Mouse (Mus musculus): Measurements from ENCODE around the gene Nkain4. TPM values are rescaled to one million over a fixed set of nuclear protein-coding genes. Genes with fewer than 3 reads are reported as not detected.

Nkain4 gene
- total and polyA plus RNA-seq, 3 experiments = not detected

GRCm38 (mm10) chr2:180986449-180986848 lies 31.9 kb upstream of the Nkain4 start, which contains the start of gene Col20a1:
TSS of gene Col20a1 (plus strand) at chr2:180986535.
- Histone ChIP-seq H3K27ac (ENCODE audit: insufficient read depth, low read depth) (no peak within 1 kb of the TSS), H3K9me3 (replicated peaks; ENCODE audit: low read length) (no peaks in the 10 kb centered on the region), H3K9ac (ENCODE audit: insufficient read depth, low read depth) (no peak within 1 kb of the TSS), H3K27me3 (replicated peaks) (no peaks in the 10 kb centered on the region), H3K4me2 (ENCODE audit: insufficient read depth, low read depth, poor library complexity, severe bottlenecking) (no peak within 1 kb of the TSS), H3K79me2 (replicated peaks; ENCODE audit: control insufficient read depth, extremely low read depth, insufficient read depth, poor library complexity, severe bottlenecking) (no peaks in the 10 kb centered on the region), H3K4me3 (replicated peaks in 1 of 3; ENCODE audit: low read depth in 2 of 3, low read length in 2 of 3, poor library complexity in 1 of 3) (no peak within 1 kb of the TSS), H3K36me3 (replicated peaks in 1 of 2; ENCODE audit: control insufficient read depth in 1 of 2, insufficient read depth in 1 of 2, low read length in 1 of 2) (peaks cover 18 to 48% of the 10 kb centered on the region in 2 experiments), H3K4me1 (ENCODE audit: control insufficient read depth in 1 of 2, insufficient read depth in 2 of 2) (no peaks in the 10 kb centered on the region)
- TF ChIP-seq NRF1 (IDR thresholded peaks at IDR 0.05; ENCODE audit: low read depth, low read length) (no peak), CTCF (conservative IDR thresholded peaks at IDR 0.05 in 1 of 2, IDR thresholded peaks at IDR 0.05 in 1 of 2; ENCODE audit: low read depth in 2 of 2, low read length in 2 of 2) (no peak), MAFK (IDR thresholded peaks at IDR 0.05; ENCODE audit: insufficient replicate concordance, low read length) (no peak), MEF2A (IDR thresholded peaks at IDR 0.05; ENCODE audit: borderline replicate concordance, low read depth, low read length) (no peak), ELF1 (IDR thresholded peaks at IDR 0.05; ENCODE audit: low read depth, low read length) (no peak), TCF12 (IDR thresholded peaks at IDR 0.05; ENCODE audit: low read depth, low read length) (no peak), NELFE (IDR thresholded peaks at IDR 0.05; ENCODE audit: low read depth, low read length) (no peak), ETS1 (conservative IDR thresholded peaks at IDR 0.05; ENCODE audit: low read depth, low read length) (no peak), MYC (IDR thresholded peaks at IDR 0.05; ENCODE audit: low read depth, low read length) (no peak), SMC3 (IDR thresholded peaks at IDR 0.05; ENCODE audit: low read depth, low read length) (no peak), POLR2A (IDR thresholded peaks at IDR 0.05; ENCODE audit: low read depth, low read length) (no peak), E2F4 (IDR thresholded peaks at IDR 0.05; ENCODE audit: insufficient replicate concordance, low read depth, low read length) (no peak), JUN (IDR thresholded peaks at IDR 0.05; ENCODE audit: insufficient read depth, low read depth, low read length) (no peak)
- in situ Hi-C loops (cut with MboI; ENCODE audit: low pct_ligation_motif_present, low pct_unique_long_range_greater_than_20kb, low sequenced_read_pairs) (no loop called here), dilution Hi-C loops (cut with MboI; ENCODE audit: extremely low pct_ligation_motif_present, extremely low pct_unique_long_range_greater_than_20kb, low sequenced_read_pairs) (no loop called here)
- no peak for DNase-seq (ENCODE audit: extremely low read depth)

- in situ Hi-C loops (cut with MboI; ENCODE audit: low pct_ligation_motif_present, low pct_unique_long_range_greater_than_20kb, low sequenced_read_pairs) (no loop called here), dilution Hi-C loops (cut with MboI; ENCODE audit: extremely low pct_ligation_motif_present, extremely low pct_unique_long_range_greater_than_20kb, low sequenced_read_pairs) (no loop called here)
- Histone ChIP-seq H3K27ac (ENCODE audit: insufficient read depth, low read depth) (no peak overlapping the region), H3K4me2 (ENCODE audit: insufficient read depth, low read depth, poor library complexity, severe bottlenecking) (no peak overlapping the region), H3K79me2 (replicated peaks; ENCODE audit: control insufficient read depth, extremely low read depth, insufficient read depth, poor library complexity, severe bottlenecking) (no peaks in the 10 kb centered on the region), H3K4me1 (ENCODE audit: control insufficient read depth in 1 of 2, insufficient read depth in 2 of 2) (no peaks in the 10 kb centered on the region), H3K4me3 (replicated peaks in 1 of 3; ENCODE audit: low read depth in 2 of 3, low read length in 2 of 3, poor library complexity in 1 of 3) (no peak overlapping the region), H3K27me3 (replicated peaks) (no peaks in the 10 kb centered on the region), H3K9me3 (replicated peaks; ENCODE audit: low read length) (no peaks in the 10 kb centered on the region), H3K36me3 (replicated peaks in 1 of 2; ENCODE audit: control insufficient read depth in 1 of 2, insufficient read depth in 1 of 2, low read length in 1 of 2) (peaks cover 27 to 56% of the 10 kb centered on the region in 2 experiments), H3K9ac (ENCODE audit: insufficient read depth, low read depth) (no peak overlapping the region)
- no peak for DNase-seq (ENCODE audit: extremely low read depth)
- no peak for TF ChIP-seq MXI1 (IDR thresholded peaks at IDR 0.05; ENCODE audit: low read depth, low read length)
- no peak for TF ChIP-seq RCOR1 (conservative IDR thresholded peaks at IDR 0.05; ENCODE audit: low read depth, low read length)
- no peak for TF ChIP-seq UBTF (IDR thresholded peaks at IDR 0.05; ENCODE audit: low read depth, low read length)
- no peak for TF ChIP-seq ELF1 (IDR thresholded peaks at IDR 0.05; ENCODE audit: low read depth, low read length)
- TF ChIP-seq USF2 (conservative IDR thresholded peaks at IDR 0.05; ENCODE audit: low read depth, low read length) = no peak
- TF ChIP-seq MAX (IDR thresholded peaks at IDR 0.05; ENCODE audit: low read length) = no peak
- no peak for TF ChIP-seq HCFC1 (IDR thresholded peaks at IDR 0.05; ENCODE audit: low read depth, low read length)
- TF ChIP-seq MYC (IDR thresholded peaks at IDR 0.05; ENCODE audit: low read depth, low read length) = no peak
- no peak for TF ChIP-seq TBP (conservative IDR thresholded peaks at IDR 0.05; ENCODE audit: low read depth, low read length)
- no peak for TF ChIP-seq SMC3 (IDR thresholded peaks at IDR 0.05; ENCODE audit: low read depth, low read length)
- no peak for TF ChIP-seq KAT2A (IDR thresholded peaks at IDR 0.05; ENCODE audit: insufficient replicate concordance, low read length)
- no peak for TF ChIP-seq JUND (conservative IDR thresholded peaks at IDR 0.05; ENCODE audit: low read depth, low read length)
- TF ChIP-seq POLR2A (IDR thresholded peaks at IDR 0.05; ENCODE audit: low read depth, low read length) = no peak
These were observed 31.1 kb upstream of the Nkain4 start for GRCm38 (mm10) chr2:180985635-180986034.

Measured in CH12.LX (cell line).